Mouse (Mus musculus): ENCODE measurements around the gene Arg2. TPM values are rescaled to one million over a fixed set of nuclear protein-coding genes. Genes with fewer than 3 reads are reported as not detected.
"Not testable (repeated sequence)": the region's sequence is repeated elsewhere in the genome, so short reads cannot be mapped to it uniquely, and the experiment has no call there.

Gene Arg2
- polyA plus RNA-seq, 1 experiment from 2014 or later: 4.6 TPM

DNA sequence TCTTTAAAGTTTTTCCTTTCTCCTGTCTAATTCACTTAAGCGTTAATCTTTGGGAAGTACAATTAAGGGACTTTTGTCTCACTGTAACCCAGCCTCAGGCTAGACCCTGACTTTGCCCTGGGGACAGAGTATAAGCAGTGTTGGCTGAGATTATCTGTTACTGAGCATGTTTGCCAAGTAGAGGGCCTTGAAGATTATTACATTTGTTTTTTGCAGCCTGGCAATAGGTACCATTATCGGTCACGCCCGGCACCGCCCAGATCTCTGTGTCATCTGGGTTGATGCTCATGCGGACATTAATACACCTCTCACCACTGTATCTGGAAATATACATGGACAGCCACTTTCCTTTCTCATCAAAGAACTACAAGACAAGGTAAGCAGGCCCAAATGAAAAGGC, 19.1 kb downstream of the Arg2 start:
- H3K27ac ChIP-seq (ENCODE audit: low read length): no peak overlapping the region
- H3K36me3 ChIP-seq (ENCODE audit: control insufficient read depth, insufficient read depth, low read length): no peaks in the 10 kb centered on the region
- no peak overlapping the region for H3K4me3 ChIP-seq (ENCODE audit: low read length)
- no peak overlapping the region for H3K9ac ChIP-seq (ENCODE audit: low read length)
- H3K27me3 ChIP-seq (ENCODE audit: control insufficient read depth, insufficient read depth, low read depth, low read length): no peaks in the 10 kb centered on the region
- H3K4me1 ChIP-seq (replicated peaks; ENCODE audit: control insufficient read depth, insufficient read depth, low read length): no peaks in the 10 kb centered on the region
- ATAC-seq (ENCODE audit: low read depth): no peak
- no peak overlapping the region for H3K4me2 ChIP-seq (ENCODE audit: low read depth, low read length)
- WGBS: 93% methylated on average over 6 of the region's 6 CpGs
- H3K9me3 ChIP-seq (ENCODE audit: control insufficient read depth, low read length): no peaks in the 10 kb centered on the region

DNA sequence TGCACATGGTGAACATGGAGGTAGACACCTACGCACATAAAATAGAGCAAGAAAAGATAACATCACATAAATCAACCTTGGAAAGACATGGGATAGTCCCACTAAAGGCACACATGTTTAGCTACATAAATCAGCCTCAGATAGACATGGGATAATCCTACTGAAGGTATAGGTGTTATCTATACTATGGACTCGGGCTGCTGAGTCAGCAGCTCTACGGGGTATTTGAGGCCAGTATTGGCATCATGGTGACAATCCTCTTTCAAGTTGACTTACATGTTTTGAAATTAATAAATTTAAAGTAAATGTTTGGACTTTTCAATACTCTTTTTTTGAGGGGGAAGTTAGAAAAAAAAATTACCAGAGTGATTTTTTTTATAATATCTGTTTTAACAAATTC, 32.3 kb downstream of the Arg2 start:
- no peak overlapping the region for H3K27ac ChIP-seq (ENCODE audit: low read length)
- no peak for ATAC-seq (ENCODE audit: low read depth)
- no peaks in the 10 kb centered on the region for H3K4me1 ChIP-seq (replicated peaks; ENCODE audit: control insufficient read depth, insufficient read depth, low read length)
- peaks cover 24% of the 10 kb centered on the region for H3K36me3 ChIP-seq (ENCODE audit: control insufficient read depth, insufficient read depth, low read length)
- H3K4me3 ChIP-seq (ENCODE audit: low read length): no peak overlapping the region
- WGBS: 88% methylated on average over 3 of the region's 3 CpGs
- H3K9me3 ChIP-seq (ENCODE audit: control insufficient read depth, low read length): no peaks in the 10 kb centered on the region
- no peak overlapping the region for H3K4me2 ChIP-seq (ENCODE audit: low read depth, low read length)
- no peak overlapping the region for H3K9ac ChIP-seq (ENCODE audit: low read length)
- H3K27me3 ChIP-seq (ENCODE audit: control insufficient read depth, insufficient read depth, low read depth, low read length): no peaks in the 10 kb centered on the region

DNA sequence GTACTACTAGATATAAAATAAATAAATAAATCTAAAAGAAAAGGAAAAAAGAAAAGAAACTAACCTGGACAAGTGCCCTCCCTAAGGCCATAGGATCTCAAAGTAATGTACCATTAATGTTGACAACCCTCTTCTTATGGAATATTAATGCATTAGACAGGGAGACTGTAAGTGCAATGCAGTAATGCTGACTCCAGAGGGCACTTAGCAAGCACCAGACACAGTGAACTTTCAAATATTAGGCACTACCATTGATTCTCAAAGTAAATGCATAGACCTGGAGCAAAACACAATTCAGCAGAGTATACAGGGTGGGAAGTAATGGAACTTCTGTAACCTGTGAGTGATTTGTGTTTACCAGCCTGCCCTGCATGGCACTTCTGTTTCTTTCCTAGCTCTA, 38.6 kb downstream of the Arg2 start:
- peaks cover 2% of the 10 kb centered on the region for H3K36me3 ChIP-seq (ENCODE audit: control insufficient read depth, insufficient read depth, low read length)
- no peak overlapping the region for H3K4me3 ChIP-seq (ENCODE audit: low read length)
- H3K9me3 ChIP-seq (ENCODE audit: control insufficient read depth, low read length): no peaks in the 10 kb centered on the region
- H3K9ac ChIP-seq (ENCODE audit: low read length): no peak overlapping the region
- no peak for ATAC-seq (ENCODE audit: low read depth)
- no peak overlapping the region for H3K4me2 ChIP-seq (ENCODE audit: low read depth, low read length)
- peaks cover 6% of the 10 kb centered on the region for H3K4me1 ChIP-seq (replicated peaks; ENCODE audit: control insufficient read depth, insufficient read depth, low read length)
- no peak overlapping the region for H3K27ac ChIP-seq (ENCODE audit: low read length)
- H3K27me3 ChIP-seq (ENCODE audit: control insufficient read depth, insufficient read depth, low read depth, low read length): no peaks in the 10 kb centered on the region

DNA sequence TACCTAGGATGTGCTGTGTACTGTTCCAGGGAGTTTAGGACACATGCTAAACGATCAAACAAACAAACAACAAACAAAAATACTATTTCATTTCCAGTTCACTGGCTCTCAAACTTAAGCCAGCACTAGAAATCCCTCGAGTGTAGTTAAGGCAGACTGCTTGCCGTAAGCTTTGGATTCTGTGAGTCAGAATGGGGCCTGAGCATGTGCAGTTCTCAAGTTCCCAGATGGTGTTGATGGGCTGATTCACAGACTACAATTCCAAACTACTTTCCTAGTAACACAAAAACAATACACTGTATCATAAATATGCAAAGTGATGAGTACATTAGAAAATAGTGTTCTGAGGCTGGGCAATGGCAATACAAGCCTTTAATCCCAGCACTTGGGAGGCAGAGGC, 39.8 kb downstream of the Arg2 start:
- Histone ChIP-seq H3K4me3 (ENCODE audit: low read length) (no peak overlapping the region), H3K27ac (ENCODE audit: low read length) (no peak overlapping the region), H3K4me1 (replicated peaks; ENCODE audit: control insufficient read depth, insufficient read depth, low read length) (peaks cover 6% of the 10 kb centered on the region), H3K27me3 (ENCODE audit: control insufficient read depth, insufficient read depth, low read depth, low read length) (no peaks in the 10 kb centered on the region), H3K36me3 (ENCODE audit: control insufficient read depth, insufficient read depth, low read length) (peaks cover 4% of the 10 kb centered on the region), H3K4me2 (ENCODE audit: low read depth, low read length) (no peak overlapping the region), H3K9ac (ENCODE audit: low read length) (no peak overlapping the region), H3K9me3 (ENCODE audit: control insufficient read depth, low read length) (no peaks in the 10 kb centered on the region)
- no peak for ATAC-seq (ENCODE audit: low read depth)
- WGBS: 76% methylated on average over 3 of the region's 3 CpGs

DNA sequence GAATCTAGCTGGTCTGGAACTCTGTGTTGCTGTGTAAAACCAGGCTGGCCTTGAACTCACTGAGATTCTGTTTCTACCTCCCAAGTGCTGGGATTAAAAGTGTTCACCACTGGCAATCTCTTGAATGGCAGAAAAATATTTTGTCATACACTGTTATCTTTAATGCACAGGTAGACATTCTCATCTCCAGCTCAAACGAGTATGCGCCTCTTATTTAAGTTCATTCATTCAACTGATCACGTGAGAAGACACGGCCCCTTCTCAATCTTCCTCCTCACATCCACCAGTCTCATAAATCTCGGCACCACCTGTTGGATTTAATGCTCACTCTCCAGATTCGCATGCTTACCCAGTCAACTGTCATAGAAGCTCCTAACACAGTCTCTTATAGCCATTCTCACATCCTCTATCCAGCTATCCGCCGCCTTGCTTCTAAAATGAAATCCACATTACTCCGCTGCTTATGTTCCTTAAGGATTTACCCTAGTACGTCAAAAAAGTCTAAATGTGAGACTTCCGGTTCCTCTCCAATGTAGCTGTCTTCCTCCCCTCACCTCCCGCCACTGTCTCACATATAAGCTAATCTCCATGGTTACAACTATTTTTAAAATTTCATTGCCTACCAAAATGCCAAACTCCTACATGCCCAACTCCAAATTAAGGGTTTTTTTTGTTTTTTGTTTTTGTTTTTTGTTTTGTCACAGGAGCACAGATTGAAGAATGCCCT, 40.9 kb downstream of the Arg2 start:
- Histone ChIP-seq H3K27me3 (ENCODE audit: control insufficient read depth, insufficient read depth, low read depth, low read length) (no peaks in the 10 kb centered on the region), H3K9ac (ENCODE audit: low read length) (peak overlapping the region; percentile 81), H3K4me1 (replicated peaks; ENCODE audit: control insufficient read depth, insufficient read depth, low read length) (peaks cover 6% of the 10 kb centered on the region), H3K4me2 (ENCODE audit: low read depth, low read length) (peak overlapping the region; percentile 79), H3K36me3 (ENCODE audit: control insufficient read depth, insufficient read depth, low read length) (peaks cover 4% of the 10 kb centered on the region), H3K9me3 (ENCODE audit: control insufficient read depth, low read length) (no peaks in the 10 kb centered on the region), H3K27ac (ENCODE audit: low read length) (no peak overlapping the region), H3K4me3 (ENCODE audit: low read length) (peak overlapping the region; percentile 83)
- no peak for ATAC-seq (ENCODE audit: low read depth)
- 25% methylated on average over 12 of the region's 12 CpGs for WGBS

DNA sequence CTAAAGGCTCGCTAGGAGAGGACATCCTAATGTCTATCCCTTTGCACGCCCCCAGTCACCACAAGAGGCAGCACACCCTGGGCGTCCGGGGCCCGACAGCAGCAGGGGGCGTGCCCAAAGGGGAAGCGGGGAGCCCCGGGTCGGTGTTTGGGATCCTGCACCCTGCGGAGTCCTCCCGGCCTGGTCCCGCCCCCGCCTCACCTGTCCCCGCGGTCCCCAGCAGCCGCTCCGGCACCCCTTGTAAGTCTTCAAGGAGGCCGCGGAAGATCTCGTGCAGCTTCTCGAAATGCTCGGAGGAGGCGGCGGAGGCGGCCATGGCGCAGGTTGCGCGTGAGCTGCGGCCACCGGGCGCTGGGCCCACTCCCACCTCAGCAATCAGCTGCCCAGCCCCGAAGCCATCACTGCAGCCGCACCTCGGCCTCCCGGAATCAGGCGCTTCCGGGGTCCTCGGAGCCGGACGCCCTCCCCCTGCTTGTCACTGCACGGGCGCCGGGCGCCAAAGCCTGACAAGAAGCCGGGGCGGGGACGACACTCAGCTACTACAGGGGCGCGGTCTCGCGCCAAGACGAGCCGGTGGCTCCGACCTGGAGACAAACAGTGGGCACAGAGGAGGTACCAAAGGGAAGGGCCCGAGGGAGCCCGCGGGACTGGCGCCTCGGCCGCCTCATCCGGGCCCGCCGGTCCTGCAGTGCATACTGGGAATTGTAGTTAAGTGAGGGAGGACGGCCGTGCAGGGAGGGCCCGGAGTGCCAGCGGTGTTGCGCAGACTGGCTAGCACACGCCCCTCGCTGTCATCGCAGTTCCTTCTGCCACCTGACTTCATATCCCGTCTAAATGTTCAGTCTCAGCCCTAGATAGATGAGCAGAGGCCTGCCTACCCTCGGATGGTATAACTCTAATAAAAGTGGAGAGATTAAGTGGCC, 41.7 kb downstream of the Arg2 start, which contains the start of gene Vti1b:
Gene Vti1b (minus strand): TSS at position 649 of the 923 bp plus-strand sequence.
- Histone ChIP-seq H3K36me3 (ENCODE audit: control insufficient read depth, insufficient read depth, low read length) (peaks cover 4% of the 10 kb centered on the region; the same call in 1 of the 2 replicates), H3K27me3 (ENCODE audit: control insufficient read depth, insufficient read depth, low read depth, low read length) (no peaks in the 10 kb centered on the region), H3K4me2 (ENCODE audit: low read depth, low read length) (peak within 1 kb of the TSS; percentile 79), H3K27ac (ENCODE audit: low read length) (peak within 1 kb of the TSS; percentile 95), H3K9me3 (ENCODE audit: control insufficient read depth, low read length) (no peaks in the 10 kb centered on the region), H3K9ac (ENCODE audit: low read length) (peak within 1 kb of the TSS; percentile 81), H3K4me1 (replicated peaks; ENCODE audit: control insufficient read depth, insufficient read depth, low read length) (peaks cover 6% of the 10 kb centered on the region), H3K4me3 (ENCODE audit: low read length) (peak within 1 kb of the TSS; percentile 83)
- peak; percentile 98 for ATAC-seq (ENCODE audit: low read depth)
- under 1% methylated on average over 72 of the region's 73 CpGs for WGBS

DNA sequence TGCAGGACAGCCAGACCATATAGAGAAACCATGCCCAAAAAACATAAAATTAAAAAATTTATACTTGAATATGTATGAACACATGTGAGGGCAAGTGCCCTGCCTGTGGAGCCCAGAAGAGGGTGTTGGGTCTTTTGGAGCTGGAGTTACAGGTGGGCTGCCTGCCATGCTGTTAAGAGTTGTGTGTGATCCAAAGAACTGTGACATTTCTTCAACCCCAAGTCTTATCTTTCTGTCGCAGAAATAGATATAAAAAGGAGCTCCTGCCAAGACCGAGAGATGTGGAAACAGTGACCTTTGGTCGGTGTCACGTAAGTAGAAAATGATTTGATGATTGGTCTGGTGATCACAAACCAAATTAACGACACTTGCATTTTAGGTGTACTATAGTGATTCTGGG, 43.1 kb downstream of the Arg2 start:
- Histone ChIP-seq H3K27me3 (ENCODE audit: control insufficient read depth, insufficient read depth, low read depth, low read length) (no peaks in the 10 kb centered on the region), H3K4me1 (replicated peaks; ENCODE audit: control insufficient read depth, insufficient read depth, low read length) (peaks cover 6% of the 10 kb centered on the region), H3K4me3 (ENCODE audit: low read length) (no peak overlapping the region), H3K9me3 (ENCODE audit: control insufficient read depth, low read length) (no peaks in the 10 kb centered on the region), H3K27ac (ENCODE audit: low read length) (no peak overlapping the region), H3K36me3 (ENCODE audit: control insufficient read depth, insufficient read depth, low read length) (peaks cover 4% of the 10 kb centered on the region; the same call in 1 of the 2 replicates), H3K4me2 (ENCODE audit: low read depth, low read length) (no peak overlapping the region), H3K9ac (ENCODE audit: low read length) (no peak overlapping the region)
- WGBS: 71% methylated on average over 5 of the region's 5 CpGs
- no peak for ATAC-seq (ENCODE audit: low read depth)

DNA sequence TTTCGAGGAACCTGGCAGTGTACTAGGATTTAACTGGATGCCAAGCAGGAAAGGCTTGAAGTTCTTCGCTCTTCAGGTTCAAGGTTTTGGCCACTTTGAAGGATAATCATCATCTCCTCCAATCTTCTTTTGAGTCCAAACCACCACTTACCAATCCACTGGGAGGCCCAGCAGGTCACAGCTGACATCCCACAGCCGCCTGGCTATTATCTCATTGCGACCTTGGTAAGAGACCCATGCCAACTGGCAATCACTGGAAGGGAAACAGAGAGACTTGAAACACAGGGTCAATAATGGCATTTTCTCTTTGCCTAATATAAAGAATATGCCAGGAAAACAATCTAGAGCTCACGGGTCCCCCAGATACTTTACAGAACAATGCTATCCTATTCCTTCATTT, 45.4 kb downstream of the Arg2 start:
- H3K4me3 ChIP-seq (ENCODE audit: low read length): no peak overlapping the region
- WGBS: 93% methylated on average over 5 of the region's 5 CpGs
- no peaks in the 10 kb centered on the region for H3K27me3 ChIP-seq (ENCODE audit: control insufficient read depth, insufficient read depth, low read depth, low read length)
- H3K27ac ChIP-seq (ENCODE audit: low read length): no peak overlapping the region
- H3K36me3 ChIP-seq (ENCODE audit: control insufficient read depth, insufficient read depth, low read length): peaks cover 5% of the 10 kb centered on the region
- H3K9ac ChIP-seq (ENCODE audit: low read length): no peak overlapping the region
- H3K9me3 ChIP-seq (ENCODE audit: control insufficient read depth, low read length): no peaks in the 10 kb centered on the region
- no peak for ATAC-seq (ENCODE audit: low read depth)
- H3K4me1 ChIP-seq (replicated peaks; ENCODE audit: control insufficient read depth, insufficient read depth, low read length): peaks cover 6% of the 10 kb centered on the region
- no peak overlapping the region for H3K4me2 ChIP-seq (ENCODE audit: low read depth, low read length)

DNA sequence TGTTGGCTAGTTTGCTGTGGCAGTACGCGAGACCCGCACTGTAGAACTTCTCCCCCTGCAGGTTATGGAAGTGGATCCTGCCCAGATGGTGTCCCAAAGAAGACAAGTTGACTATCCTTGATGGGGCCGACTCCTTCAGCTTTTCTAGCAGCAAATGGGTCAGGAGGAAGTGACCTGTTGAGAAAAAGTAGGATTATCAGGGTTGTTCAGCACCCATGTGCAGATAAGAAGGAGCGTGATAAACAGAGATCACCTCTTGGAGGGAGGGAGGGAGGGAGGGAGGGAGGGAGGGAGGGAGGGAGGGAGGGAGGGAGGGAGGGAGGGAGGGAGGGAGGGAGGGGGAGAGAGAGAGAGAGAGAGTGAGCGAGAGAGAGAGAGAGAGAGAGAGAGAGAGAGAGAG, 54.6 kb downstream of the Arg2 start:
- H3K4me1 ChIP-seq (replicated peaks; ENCODE audit: control insufficient read depth, insufficient read depth, low read length); ATAC-seq (ENCODE audit: low read depth); H3K4me2 ChIP-seq (ENCODE audit: low read depth, low read length); H3K9me3 ChIP-seq (ENCODE audit: control insufficient read depth, low read length); H3K9ac ChIP-seq (ENCODE audit: low read length); H3K27me3 ChIP-seq (ENCODE audit: control insufficient read depth, insufficient read depth, low read depth, low read length); H3K4me3 ChIP-seq (ENCODE audit: low read length); H3K27ac ChIP-seq (ENCODE audit: low read length): not testable (repeated sequence)
- peaks cover 31% of the 10 kb centered on the region for H3K36me3 ChIP-seq (ENCODE audit: control insufficient read depth, insufficient read depth, low read length)
- 82% methylated on average over 5 of the region's 6 CpGs for WGBS

Data from lung, embryonic 16.5 days (tissue).